Mouse (Mus musculus) embryonic facial prominence, embryonic 11.5 days (tissue): ENCODE measurements around the gene Flot1. TPM values are rescaled to one million over a fixed set of nuclear protein-coding genes. Genes with fewer than 3 reads are reported as not detected.

ENCODE experiments used
- ATAC-seq: fragments of 200-750 bp; cut with Nextera tagmentation; replicated peaks from 2 replicates; pipeline ENCODE4 v1.8.0; 2017; ENCODE audit warnings: low read depth; ENCODE audit not compliant: insufficient number of reproducible peaks, low FRiP score, low TSS enrichment
- DNase-seq: peaks from one replicate; pipeline ENCODE4 v3.0.0-alpha.2; 2015; ENCODE audit warnings: low spot score
- H3K27ac ChIP-seq: fragments of 300-500 bp; sonication (generic); replicated peaks from 2 replicates; pipeline ENCODE4 v1.5.1; 2014; ENCODE audit warnings: mild to moderate bottlenecking, low read depth, low read length, control low read depth
- H3K27me3 ChIP-seq: fragments of 300-500 bp; sonication (generic); 2 replicates; pipeline ENCODE4 v1.6.1; 2014; ENCODE audit warnings: mild to moderate bottlenecking, low read length, moderate library complexity, mixed read lengths; ENCODE audit not compliant: control insufficient read depth, insufficient read depth
- H3K36me3 ChIP-seq: fragments of 300-500 bp; sonication (generic); replicated peaks from 2 replicates; pipeline ENCODE4 v1.6.1; 2014; ENCODE audit warnings: low read depth, mild to moderate bottlenecking, low read length, moderate library complexity, mixed read lengths; ENCODE audit not compliant: control insufficient read depth, insufficient read depth
- H3K4me1 ChIP-seq: fragments of 300-500 bp; sonication (generic); 2 replicates; pipeline ENCODE4 v1.6.1; 2014; ENCODE audit warnings: low read length, mixed read lengths; ENCODE audit not compliant: control insufficient read depth, insufficient read depth
- H3K4me2 ChIP-seq: fragments of 300-500 bp; sonication (generic); 2 replicates; pipeline ENCODE4 v1.6.1; 2014; ENCODE audit warnings: low read depth, mild to moderate bottlenecking, control low read depth, low read length, moderate library complexity
- H3K4me3 ChIP-seq: fragments of 300-500 bp; sonication (generic); 2 replicates; pipeline ENCODE4 v1.5.1; 2014; ENCODE audit warnings: low read depth, low read length, control low read depth
- H3K9ac ChIP-seq: fragments of 300-500 bp; sonication (generic); replicated peaks from 2 replicates; pipeline ENCODE4 v1.6.1; 2014; ENCODE audit warnings: mild to moderate bottlenecking, control low read depth, low read length
- H3K9me3 ChIP-seq: fragments of 300-500 bp; sonication (generic); replicated peaks from 2 replicates; pipeline ENCODE4 v1.6.1; 2016; ENCODE audit warnings: mild to moderate bottlenecking, low read length, inconsistent platforms, mixed read lengths; ENCODE audit not compliant: control insufficient read depth
- WGBS: fragments of 180-500 bp; shearing (Covaris S2); extraction: QIAGEN DNeasy Blood & Tissue Kit; methylation state at CpG from one replicate; pipeline ENCODE4 v1.1.7; 2014; 5-methylcytosine and 5-hydroxymethylcytosine counted together
- polyA plus RNA-seq: library from polyadenylated mRNA; unstranded; fragments of >200 nt; fragmentation: Nextera tagmentation; extraction: Ambion mirVana; gene quantifications from 2 replicates; pipeline ENCODE4 v1.2.1, GENCODE M21; 2014

Flot1 gene
- polyA plus RNA-seq, 1 experiment from 2014 or later: 53.8 TPM

GRCm38 (mm10) chr17:35812736-35813135 is 10.3 kb upstream of the Flot1 start:
- no peak overlapping the region for H3K9ac ChIP-seq
- H3K9me3 ChIP-seq: no peaks in the 10 kb centered on the region
- H3K27me3 ChIP-seq: no peaks in the 10 kb centered on the region
- ATAC-seq (no peak), DNase-seq (no peak)
- H3K4me2 ChIP-seq: no peak overlapping the region
- no peak overlapping the region for H3K27ac ChIP-seq
- WGBS: 76% methylated on average over 6 of the region's 6 CpGs
- H3K4me3 ChIP-seq: no peak overlapping the region
- peaks cover 3% of the 10 kb centered on the region; the same call in 1 of the 2 replicates for H3K4me1 ChIP-seq
- H3K36me3 ChIP-seq: no peaks in the 10 kb centered on the region

- H3K4me1 ChIP-seq: peaks cover 3% of the 10 kb centered on the region; the same call in 1 of the 2 replicates
- 75% methylated on average over 7 of the region's 7 CpGs for WGBS
- no peaks in the 10 kb centered on the region for H3K9me3 ChIP-seq
- H3K9ac ChIP-seq: no peak overlapping the region
- H3K36me3 ChIP-seq: no peaks in the 10 kb centered on the region
- DNase-seq (no peak), ATAC-seq (no peak)
- no peaks in the 10 kb centered on the region for H3K27me3 ChIP-seq
- H3K4me2 ChIP-seq: no peak overlapping the region
- no peak overlapping the region for H3K27ac ChIP-seq
- H3K4me3 ChIP-seq: no peak overlapping the region
These were observed 9.8 kb upstream of the Flot1 start for GRCm38 (mm10) chr17:35813245-35813647.

DNA sequence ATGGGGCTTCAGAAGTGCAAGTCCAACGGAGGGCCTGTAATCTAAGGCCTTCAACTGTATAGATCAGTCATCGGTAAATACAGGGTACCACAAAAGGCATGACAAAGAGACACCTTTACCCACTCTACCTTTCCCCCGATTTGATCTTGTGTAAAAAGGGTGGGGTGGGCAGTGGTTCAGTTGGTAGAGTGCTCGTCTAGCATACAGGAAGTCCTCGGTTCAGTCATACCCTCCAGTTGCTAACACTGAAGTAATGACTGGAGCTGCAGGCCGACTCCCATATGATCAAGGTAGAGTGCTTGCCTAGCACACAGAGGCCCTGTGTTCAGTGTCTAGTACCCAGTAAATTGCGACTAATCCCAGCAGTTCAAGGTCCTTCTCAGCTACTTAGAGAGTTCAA is 9.4 kb upstream of the Flot1 start:
- H3K9ac ChIP-seq: no peak overlapping the region
- H3K9me3 ChIP-seq: no peaks in the 10 kb centered on the region
- peaks cover 3% of the 10 kb centered on the region; the same call in 1 of the 2 replicates for H3K4me1 ChIP-seq
- ATAC-seq (no peak), DNase-seq (no peak)
- 79% methylated on average over 7 of the region's 7 CpGs for WGBS
- H3K36me3 ChIP-seq: no peaks in the 10 kb centered on the region
- no peaks in the 10 kb centered on the region for H3K27me3 ChIP-seq
- H3K4me2 ChIP-seq: no peak overlapping the region
- no peak overlapping the region for H3K4me3 ChIP-seq
- no peak overlapping the region for H3K27ac ChIP-seq

GRCm38 (mm10) chr17:35814678-35815077 is 8.4 kb upstream of the Flot1 start:
- Histone ChIP-seq H3K36me3 (no peaks in the 10 kb centered on the region), H3K27ac (no peak overlapping the region), H3K27me3 (no peaks in the 10 kb centered on the region), H3K9me3 (no peaks in the 10 kb centered on the region), H3K4me1 (peaks cover 3% of the 10 kb centered on the region; the same call in 1 of the 2 replicates), H3K4me2 (no peak overlapping the region), H3K4me3 (no peak overlapping the region), H3K9ac (no peak overlapping the region)
- ATAC-seq: no peak
- no peak for DNase-seq
- 62% methylated on average over 6 of the region's 6 CpGs for WGBS

DNA sequence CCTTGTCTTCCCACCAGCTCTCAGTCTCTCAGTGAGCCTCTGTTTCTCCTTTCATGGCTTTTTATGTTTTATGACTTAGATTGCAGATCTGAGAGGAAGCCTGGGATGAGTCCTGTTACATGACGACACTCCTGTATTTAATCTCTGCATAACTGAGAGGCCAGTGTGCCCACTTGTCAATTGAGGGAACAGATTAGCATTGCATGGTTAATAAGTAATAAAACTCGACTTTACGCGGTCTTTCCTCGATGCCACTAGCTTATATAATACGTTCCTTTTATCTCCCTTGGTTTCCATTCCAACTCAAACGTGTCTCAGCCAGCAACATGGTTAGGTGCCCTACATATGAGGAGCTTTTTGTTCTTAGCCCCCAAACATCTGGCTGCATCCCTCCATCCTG is 7.2 kb upstream of the Flot1 start:
- Histone ChIP-seq H3K4me3 (no peak overlapping the region), H3K9ac (no peak overlapping the region), H3K4me2 (no peak overlapping the region), H3K27me3 (no peaks in the 10 kb centered on the region), H3K4me1 (peaks cover 3% of the 10 kb centered on the region; the same call in 1 of the 2 replicates), H3K9me3 (no peaks in the 10 kb centered on the region), H3K36me3 (no peaks in the 10 kb centered on the region), H3K27ac (no peak overlapping the region)
- 77% methylated on average over 7 of the region's 7 CpGs for WGBS
- ATAC-seq: no peak
- DNase-seq: no peak

GRCm38 (mm10) chr17:35816686-35817085 is 6.3 kb upstream of the Flot1 start:
- no peak for ATAC-seq
- Histone ChIP-seq H3K9ac (no peak overlapping the region), H3K27ac (no peak overlapping the region), H3K27me3 (no peaks in the 10 kb centered on the region; the same call in 1 of the 2 replicates), H3K36me3 (no peaks in the 10 kb centered on the region), H3K4me2 (no peak overlapping the region), H3K4me3 (no peak overlapping the region), H3K9me3 (no peaks in the 10 kb centered on the region), H3K4me1 (peaks cover 3% of the 10 kb centered on the region; the same call in 1 of the 2 replicates)
- 43% methylated on average over 7 of the region's 14 CpGs for WGBS
- no peak for DNase-seq

- WGBS: 19% methylated on average over 10 of the region's 10 CpGs
- Histone ChIP-seq H3K9ac (no peak overlapping the region; the same call in 1 of the 2 replicates), H3K4me3 (no peak overlapping the region), H3K27me3 (no peaks in the 10 kb centered on the region; the same call in 1 of the 2 replicates), H3K4me2 (0 out of 2 replicates have a peak overlapping the region, but pooled peaks have one; percentile 25), H3K27ac (0 out of 2 replicates have a peak overlapping the region, but pooled peaks have one; percentile 20), H3K9me3 (no peaks in the 10 kb centered on the region), H3K36me3 (no peaks in the 10 kb centered on the region), H3K4me1 (peaks cover 6% of the 10 kb centered on the region)
- ATAC-seq: no peak
- DNase-seq: peak; percentile 76
These were observed 5.8 kb upstream of the Flot1 start for GRCm38 (mm10) chr17:35817226-35817625.

DNA sequence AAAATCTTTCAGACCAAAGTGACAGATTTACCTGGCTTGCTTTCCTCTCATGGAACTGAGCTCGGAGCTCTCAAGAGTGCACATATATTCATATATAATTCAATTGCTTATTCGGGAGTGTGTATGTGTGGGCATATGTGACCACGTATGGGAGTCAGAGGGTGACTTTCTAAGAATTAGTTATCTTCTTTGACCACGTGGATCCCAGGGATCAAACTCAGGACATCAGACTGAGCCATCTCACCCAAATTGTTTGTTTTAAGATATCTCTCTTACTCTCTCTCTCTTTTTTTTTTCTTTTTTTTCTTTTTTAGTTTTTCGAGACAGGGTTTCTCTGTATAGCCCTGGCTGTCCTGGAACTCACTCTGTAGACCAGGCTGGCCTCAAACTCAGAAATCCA is 2.9 kb upstream of the Flot1 start:
- WGBS: 79% methylated on average over 5 of the region's 5 CpGs
- H3K27me3 ChIP-seq: no peaks in the 10 kb centered on the region; the same call in 1 of the 2 replicates
- ATAC-seq: no peak
- H3K36me3 ChIP-seq: no peaks in the 10 kb centered on the region
- H3K9me3 ChIP-seq: no peaks in the 10 kb centered on the region
- H3K4me1 ChIP-seq: peaks cover 6% of the 10 kb centered on the region
- H3K4me2 ChIP-seq: no peak overlapping the region
- no peak overlapping the region for H3K27ac ChIP-seq
- no peak for DNase-seq
- H3K4me3 ChIP-seq: no peak overlapping the region
- H3K9ac ChIP-seq: no peak overlapping the region
